Comparison of ENCODE assay signal across 8 mouse cellular contexts in the genomic region with DNA sequence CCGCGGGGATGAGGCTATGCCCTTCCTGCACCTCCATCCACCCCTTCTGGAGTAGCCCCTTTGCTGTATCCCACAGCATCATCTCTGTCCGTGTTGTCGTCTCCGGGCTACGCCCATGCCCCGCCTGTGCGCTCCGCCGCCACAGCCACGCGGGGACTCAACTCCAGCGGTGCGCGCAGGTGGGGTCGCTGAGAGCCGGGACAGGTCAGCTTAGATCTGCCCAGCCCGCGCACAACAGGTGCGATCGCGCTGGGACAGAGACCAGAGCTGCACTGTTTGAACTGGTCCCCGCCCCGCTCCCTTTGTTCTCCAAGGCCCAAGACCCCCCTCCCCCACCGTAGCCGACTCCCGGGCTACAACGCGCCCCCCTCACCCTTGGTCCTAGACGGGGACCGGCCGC. TPM values are rescaled to one million over a fixed set of nuclear protein-coding genes. Genes with fewer than 3 reads are reported as not detected.
DNase-seq lines count a peak whose midpoint lies in the region; ATAC-seq lines count a peak whose summit lies in the region.

No protein-coding gene starts in this region.

- DNase-seq in cerebellum, adult 9-10 months = peak; percentile 38
- DNase-seq in cerebellum, adult 11 months = no peak
- peak; percentile 41 to 57 for DNase-seq in right cerebral cortex, adult 2 months (ENCODE audit: low spot score in 2 of 2)
- no peak for DNase-seq in right cerebral cortex, adult 18-20 months
- DNase-seq in forelimb bud, embryonic 11.5 days (ENCODE audit: low read depth, low spot score) = peak; percentile 64
- no peak for DNase-seq in gastrocnemius, adult 18-20 months (ENCODE audit: low spot score)

- no peaks in the 10 kb centered on the region for H3K9me3 ChIP-seq in limb, embryonic 13.5 days
- H3K9me3 ChIP-seq in neural tube, embryonic 13.5 days = no peaks in the 10 kb centered on the region

- H3K4me2 ChIP-seq in limb, embryonic 13.5 days (replicated peaks) = peak overlapping the region; percentile 83
- H3K4me2 ChIP-seq in neural tube, embryonic 13.5 days = peak overlapping the region; percentile 72

- H3K27me3 ChIP-seq in limb, embryonic 13.5 days = no peaks in the 10 kb centered on the region
- H3K27me3 ChIP-seq in neural tube, embryonic 13.5 days = no peaks in the 10 kb centered on the region

- peaks cover 37% of the 10 kb centered on the region for H3K4me1 ChIP-seq in limb, embryonic 13.5 days
- peaks cover 47% of the 10 kb centered on the region for H3K4me1 ChIP-seq in neural tube, embryonic 13.5 days (replicated peaks)

- WGBS in limb, embryonic 13.5 days = under 1% methylated on average over 32 of the region's 32 CpGs
- under 1% methylated on average over 32 of the region's 32 CpGs for WGBS in neural tube, embryonic 13.5 days

- H3K4me3 ChIP-seq in limb, embryonic 13.5 days = peak overlapping the region; percentile 86
- H3K4me3 ChIP-seq in neural tube, embryonic 13.5 days = peak overlapping the region; percentile 78

- H3K9ac ChIP-seq in limb, embryonic 13.5 days = peak overlapping the region; percentile 88
- H3K9ac ChIP-seq in neural tube, embryonic 13.5 days = peak overlapping the region; percentile 89

- peak overlapping the region; percentile 72 for H3K27ac ChIP-seq in limb, embryonic 13.5 days
- peak overlapping the region; percentile 97 for H3K27ac ChIP-seq in neural tube, embryonic 13.5 days (replicated peaks)

- ATAC-seq in limb, embryonic 13.5 days (ENCODE audit: low FRiP score, low read depth) = peak; percentile 79
- peak; percentile 80 for ATAC-seq in neural tube, embryonic 13.5 days (ENCODE audit: low read depth)

- peaks cover 70% of the 10 kb centered on the region for H3K36me3 ChIP-seq in limb, embryonic 13.5 days
- H3K36me3 ChIP-seq in neural tube, embryonic 13.5 days = peaks cover 70% of the 10 kb centered on the region

RNA-seq across cellular contexts. Expression of gene Ctxn1, which starts 0.4 kb away (rescaled TPM):
- polyA plus RNA-seq in limb, embryonic 13.5 days (2015; fragmentation: Nextera tagmentation; extraction: Ambion mirVana) = 91.7 and 93.9 TPM in 2 replicates
- 276 and 301 TPM in 2 replicates for polyA plus RNA-seq in neural tube, embryonic 13.5 days (2015; fragmentation: Nextera tagmentation; extraction: Ambion mirVana)
- under 1 TPM; 0.37 to 0.69 TPM for total RNA-seq in gastrocnemius, adult 18-20 months (2021)

RNA-seq across cellular contexts. Expression of gene Snapc2, which starts 5.8 kb away (rescaled TPM):
- 63.8 and 68.4 TPM in 2 replicates for polyA plus RNA-seq in limb, embryonic 13.5 days (2015; fragmentation: Nextera tagmentation; extraction: Ambion mirVana)
- 58.5 and 59.0 TPM in 2 replicates for polyA plus RNA-seq in neural tube, embryonic 13.5 days (2015; fragmentation: Nextera tagmentation; extraction: Ambion mirVana)
- 10 to 100 TPM; 11.9 to 12.5 TPM for total RNA-seq in gastrocnemius, adult 18-20 months (2021)

RNA-seq across cellular contexts. Expression of gene Tgfbr3l, which starts 10.7 kb away (rescaled TPM):
- polyA plus RNA-seq in limb, embryonic 13.5 days (2015; fragmentation: Nextera tagmentation; extraction: Ambion mirVana) = 4.6 and 5.7 TPM in 2 replicates
- polyA plus RNA-seq in neural tube, embryonic 13.5 days (2015; fragmentation: Nextera tagmentation; extraction: Ambion mirVana) = 3.3 and 7.0 TPM in 2 replicates
- 1 to 10 TPM; 1.2 to 1.7 TPM for total RNA-seq in gastrocnemius, adult 18-20 months (2021)

RNA-seq across cellular contexts. Expression of gene Timm44, which starts 17.0 kb away (rescaled TPM):
- polyA plus RNA-seq in limb, embryonic 13.5 days (2015; fragmentation: Nextera tagmentation; extraction: Ambion mirVana) = 62.9 and 63.0 TPM in 2 replicates
- polyA plus RNA-seq in neural tube, embryonic 13.5 days (2015; fragmentation: Nextera tagmentation; extraction: Ambion mirVana) = 38.3 and 39.3 TPM in 2 replicates
- total RNA-seq in gastrocnemius, adult 18-20 months (2021) = 10 to 100 TPM; 58.0 to 58.2 TPM

RNA-seq across cellular contexts. Expression of gene Gm49320, which starts 20.0 kb away (rescaled TPM):
- polyA plus RNA-seq in limb, embryonic 13.5 days (2015; fragmentation: Nextera tagmentation; extraction: Ambion mirVana) = 1.3 and 2.4 TPM in 2 replicates
- polyA plus RNA-seq in neural tube, embryonic 13.5 days (2015; fragmentation: Nextera tagmentation; extraction: Ambion mirVana) = 1.6 and 1.9 TPM in 2 replicates
- total RNA-seq in gastrocnemius, adult 18-20 months (2021) = under 1 TPM in 1 of 2 experiments, not detected in 1; 0.14 TPM

Comparison
In these comparisons a context has a peak if more than half of its experiments do, and no peak if none do; other contexts are left out.
1. DNase-seq: peak in cerebellum, adult 9-10 months (single experiment), right cerebral cortex, adult 2 months (2 of 2) and forelimb bud, embryonic 11.5 days (single experiment); none in cerebellum, adult 11 months (single experiment), right cerebral cortex, adult 18-20 months (single experiment) and gastrocnemius, adult 18-20 months (single experiment).